Mouse (Mus musculus) adrenal gland, postnatal 36 days (tissue): ENCODE results near the gene Fam181b. TPM values are rescaled to one million over a fixed set of nuclear protein-coding genes. Genes with fewer than 3 reads are reported as not detected.

Source experiments
- total RNA-seq, 2 experiments: library from RNA; stranded (reverse); gene quantifications; 2 replicates each; pipeline ENCODE4 v1.2.3; 2021

Fam181b gene
- total RNA-seq, 2 experiments from 2014 or later, result 3.0 to 3.9 TPM

Other genes with a start within 250 kb of the Fam181b start
- 1 to 10 TPM in 1 of 2 experiments, under 1 TPM in 1; 0.76 to 1.2 TPM for gene Ddias, start 205.6 kb upstream of the Fam181b start, total RNA-seq
- gene Prcp, start 205.4 kb upstream of the Fam181b start, total RNA-seq, result 10 to 100 TPM; 12.9 to 13.8 TPM